Mouse (Mus musculus) lung, postnatal 0 days (tissue): ENCODE data around the gene Clcn2.

ENCODE experiments used
- CTCF ChIP-seq: IDR thresholded peaks from 2 replicates; pipeline ENCODE4 v1.5.1; 2016; ENCODE audit warnings: antibody characterized with exemption, mild to moderate bottlenecking
- EP300 ChIP-seq: IDR thresholded peaks from 2 replicates; pipeline ENCODE4 v1.6.1; 2016; ENCODE audit warnings: antibody characterized with exemption, mild to moderate bottlenecking, control low read depth

GRCm38 (mm10) chr16:20703071-20703470, 14.5 kb downstream of the Clcn2 start:
- no peak for TF ChIP-seq EP300
- no peak for TF ChIP-seq CTCF
